Mouse (Mus musculus): ENCODE data around the gene Fn1. TPM values are rescaled to one million over a fixed set of nuclear protein-coding genes. Genes with fewer than 3 reads are reported as not detected.

The Fn1 gene
- polyA plus RNA-seq, 1 experiment = 3,197 TPM

DNA sequence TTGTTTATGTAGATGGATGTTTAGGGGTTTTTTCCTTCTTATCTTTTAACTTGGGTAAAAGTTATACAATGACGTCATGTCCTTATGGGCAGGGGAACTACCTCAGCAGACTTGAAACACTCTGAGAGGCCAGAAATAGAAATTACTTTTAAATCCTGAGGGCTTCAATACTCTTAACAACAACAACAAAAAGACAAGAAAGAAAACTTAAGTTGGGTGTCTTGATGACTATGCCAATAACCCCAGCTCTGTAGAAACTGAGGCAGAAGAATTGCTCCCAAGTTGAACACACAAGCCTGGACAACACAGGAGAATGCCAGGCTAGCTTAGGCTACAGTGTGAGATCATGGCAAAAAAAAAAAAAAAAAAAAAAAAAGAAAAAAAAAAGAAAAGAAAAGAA lies 1.2 kb downstream of the Fn1 start:
- H3K4me3 ChIP-seq (ENCODE audit: insufficient read depth, low read length) = peak overlapping the region; percentile 87
- H3K4me1 ChIP-seq (ENCODE audit: control insufficient read depth, insufficient read depth, low read length) = peaks cover 7% of the 10 kb centered on the region; the same call in 1 of the 2 replicates
- TF ChIP-seq POLR2A (IDR thresholded peaks at IDR 0.05; ENCODE audit: low read depth, low read length) (no peak), CTCF (IDR thresholded peaks at IDR 0.05; ENCODE audit: borderline replicate concordance, insufficient read depth, low read length) (no peak)
- H3K27ac ChIP-seq (ENCODE audit: insufficient read depth, low read length) = peak overlapping the region; percentile 92

DNA sequence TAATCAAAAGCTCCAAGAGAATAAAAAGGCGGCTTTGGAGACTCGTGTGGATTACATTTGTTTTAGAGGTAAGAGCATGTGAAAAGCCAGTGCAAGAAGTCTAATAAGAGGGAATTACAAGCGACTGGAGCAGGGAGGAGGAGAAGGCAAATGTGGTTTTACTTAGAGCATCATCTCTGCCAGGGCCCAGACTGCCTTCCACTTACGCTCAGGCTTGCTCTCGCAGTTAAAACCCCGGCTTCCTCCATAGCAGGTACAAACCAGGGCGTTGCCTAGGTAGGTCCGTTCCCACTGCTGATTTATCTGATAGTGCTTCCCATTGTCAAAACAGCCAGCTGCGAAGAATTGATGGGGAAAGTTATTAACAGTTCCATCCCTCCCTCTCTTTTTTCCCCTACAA lies 1.7 kb downstream of the Fn1 start:
- H3K27ac ChIP-seq (ENCODE audit: insufficient read depth, low read length) = peak overlapping the region; percentile 92
- peak overlapping the region; percentile 87 for H3K4me3 ChIP-seq (ENCODE audit: insufficient read depth, low read length)
- peak; percentile 60 for TF ChIP-seq POLR2A (IDR thresholded peaks at IDR 0.05; ENCODE audit: low read depth, low read length)
- TF ChIP-seq CTCF (IDR thresholded peaks at IDR 0.05; ENCODE audit: borderline replicate concordance, insufficient read depth, low read length) = no peak
- peaks cover 7% of the 10 kb centered on the region; the same call in 1 of the 2 replicates for H3K4me1 ChIP-seq (ENCODE audit: control insufficient read depth, insufficient read depth, low read length)

DNA sequence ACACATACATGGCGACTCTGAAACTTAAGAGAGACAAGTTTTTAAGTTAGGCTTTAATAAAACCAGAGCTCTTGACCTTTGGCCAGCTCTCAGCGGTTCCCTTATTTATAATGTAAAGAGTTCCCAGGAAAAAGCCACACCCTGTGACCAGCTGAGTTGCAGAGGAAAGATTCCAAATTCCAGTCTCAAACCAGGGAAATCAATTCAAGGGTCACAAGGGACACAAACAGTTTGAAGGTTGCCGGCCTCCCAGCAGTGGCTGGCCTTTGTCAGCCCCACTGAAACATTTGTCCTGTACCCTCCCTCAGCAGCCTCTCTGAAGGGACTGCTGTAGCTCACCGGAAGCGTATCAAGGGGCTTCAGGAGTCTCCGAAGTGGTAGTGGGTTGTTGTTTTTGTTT lies 2.3 kb downstream of the Fn1 start:
- H3K4me1 ChIP-seq (ENCODE audit: control insufficient read depth, insufficient read depth, low read length) = peaks cover 7% of the 10 kb centered on the region; the same call in 1 of the 2 replicates
- TF ChIP-seq CTCF (IDR thresholded peaks at IDR 0.05; ENCODE audit: borderline replicate concordance, insufficient read depth, low read length) (no peak), POLR2A (IDR thresholded peaks at IDR 0.05; ENCODE audit: low read depth, low read length) (no peak; the same call in 1 of the 2 replicates)
- H3K4me3 ChIP-seq (ENCODE audit: insufficient read depth, low read length) = peak overlapping the region; percentile 87
- peak overlapping the region; percentile 92 for H3K27ac ChIP-seq (ENCODE audit: insufficient read depth, low read length)

DNA sequence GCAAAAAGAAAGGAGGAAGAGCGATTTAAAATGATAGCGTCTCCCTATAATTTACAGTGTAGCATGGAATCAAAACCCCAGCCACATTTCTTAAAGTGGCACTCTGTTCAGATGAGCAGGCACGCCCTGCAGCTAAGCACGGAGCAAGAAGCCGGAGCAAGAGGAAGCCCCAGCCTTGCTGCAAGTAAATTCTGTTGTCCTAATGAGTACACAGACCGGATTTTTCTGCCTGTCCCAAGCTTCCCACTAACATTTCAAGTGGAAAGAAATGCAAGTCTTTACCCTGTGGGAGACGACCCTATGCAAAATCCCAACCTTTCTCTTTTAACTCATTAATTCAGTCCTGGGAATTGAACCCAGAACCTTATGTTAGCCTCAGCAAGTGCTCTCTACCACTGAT lies 4.8 kb downstream of the Fn1 start:
- Histone ChIP-seq H3K27ac (ENCODE audit: insufficient read depth, low read length) (no peak overlapping the region), H3K4me1 (ENCODE audit: control insufficient read depth, insufficient read depth, low read length) (peaks cover 5% of the 10 kb centered on the region; the same call in 1 of the 2 replicates), H3K4me3 (ENCODE audit: insufficient read depth, low read length) (peak overlapping the region; percentile 5; the same call in 1 of the 2 replicates)
- TF ChIP-seq POLR2A (IDR thresholded peaks at IDR 0.05; ENCODE audit: low read depth, low read length) (no peak), CTCF (IDR thresholded peaks at IDR 0.05; ENCODE audit: borderline replicate concordance, insufficient read depth, low read length) (no peak)

DNA sequence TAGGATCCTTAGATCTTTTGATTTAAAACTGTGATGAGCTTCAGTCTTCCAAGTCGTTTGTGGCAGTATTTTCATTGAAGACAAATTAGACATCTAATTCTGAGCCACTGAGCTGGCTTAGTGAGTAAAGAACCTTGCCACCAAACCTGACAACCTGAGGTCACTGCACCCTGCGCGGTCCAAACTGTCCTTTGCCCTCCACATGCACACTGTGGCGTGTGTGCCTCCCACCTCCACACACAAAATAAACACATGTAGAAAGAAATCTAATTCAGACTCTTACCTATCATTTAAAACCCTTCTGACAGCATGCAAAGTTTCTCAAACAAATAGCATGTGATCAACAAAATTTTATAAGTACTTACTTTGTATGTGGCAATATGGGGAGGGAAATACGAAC lies 6.2 kb downstream of the Fn1 start:
- peaks cover 5% of the 10 kb centered on the region; the same call in 1 of the 2 replicates for H3K4me1 ChIP-seq (ENCODE audit: control insufficient read depth, insufficient read depth, low read length)
- TF ChIP-seq CTCF (IDR thresholded peaks at IDR 0.05; ENCODE audit: borderline replicate concordance, insufficient read depth, low read length) = no peak
- no peak for TF ChIP-seq POLR2A (IDR thresholded peaks at IDR 0.05; ENCODE audit: low read depth, low read length)
- no peak overlapping the region for H3K27ac ChIP-seq (ENCODE audit: insufficient read depth, low read length)
- H3K4me3 ChIP-seq (ENCODE audit: insufficient read depth, low read length) = no peak overlapping the region

DNA sequence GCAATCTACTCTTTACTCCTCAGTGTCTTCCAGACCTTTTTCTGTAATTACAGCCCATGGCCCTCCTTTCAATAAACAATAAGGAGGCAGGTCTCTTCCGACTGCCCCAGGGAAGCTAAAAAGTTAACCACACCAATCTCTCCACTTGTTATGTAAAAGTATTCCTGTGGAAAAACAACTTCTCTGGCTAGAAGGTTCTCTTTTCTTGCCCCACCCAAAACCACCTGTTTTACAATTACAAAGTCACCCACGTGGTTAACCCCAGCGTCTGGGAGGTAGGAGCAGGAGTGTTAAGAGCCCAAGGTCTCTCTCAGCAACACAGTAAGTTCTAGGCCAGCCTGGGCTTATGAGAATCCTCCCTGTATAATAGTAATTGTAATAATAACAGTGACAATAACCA lies 7.0 kb downstream of the Fn1 start:
- no peak overlapping the region for H3K4me3 ChIP-seq (ENCODE audit: insufficient read depth, low read length)
- H3K4me1 ChIP-seq (ENCODE audit: control insufficient read depth, insufficient read depth, low read length) = peaks cover 5% of the 10 kb centered on the region; the same call in 1 of the 2 replicates
- no peak overlapping the region for H3K27ac ChIP-seq (ENCODE audit: insufficient read depth, low read length)
- TF ChIP-seq CTCF (IDR thresholded peaks at IDR 0.05; ENCODE audit: borderline replicate concordance, insufficient read depth, low read length) = no peak
- no peak for TF ChIP-seq POLR2A (IDR thresholded peaks at IDR 0.05; ENCODE audit: low read depth, low read length)

DNA sequence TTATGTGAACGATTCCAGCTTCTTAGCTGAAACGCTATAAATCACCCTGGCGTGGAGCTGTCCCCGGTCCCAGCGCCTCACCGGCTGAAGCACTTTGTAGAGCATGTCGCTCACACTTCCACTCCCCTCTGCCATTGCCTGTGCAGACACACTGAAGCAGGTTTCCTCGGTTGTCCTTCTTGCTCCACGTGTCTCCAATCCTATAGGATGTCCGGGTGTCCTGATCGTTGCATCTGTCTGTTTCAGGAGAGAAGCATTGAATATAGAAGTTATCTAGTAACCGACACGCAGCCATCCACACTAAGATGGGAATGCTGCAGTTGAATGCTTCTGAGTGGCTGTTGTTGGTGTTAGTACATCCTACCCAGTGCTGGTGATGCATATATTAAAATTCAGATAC lies 7.5 kb downstream of the Fn1 start:
- H3K4me1 ChIP-seq (ENCODE audit: control insufficient read depth, insufficient read depth, low read length) = peaks cover 5% of the 10 kb centered on the region; the same call in 1 of the 2 replicates
- TF ChIP-seq CTCF (IDR thresholded peaks at IDR 0.05; ENCODE audit: borderline replicate concordance, insufficient read depth, low read length) = no peak
- no peak for TF ChIP-seq POLR2A (IDR thresholded peaks at IDR 0.05; ENCODE audit: low read depth, low read length)
- no peak overlapping the region for H3K27ac ChIP-seq (ENCODE audit: insufficient read depth, low read length)
- no peak overlapping the region for H3K4me3 ChIP-seq (ENCODE audit: insufficient read depth, low read length)

DNA sequence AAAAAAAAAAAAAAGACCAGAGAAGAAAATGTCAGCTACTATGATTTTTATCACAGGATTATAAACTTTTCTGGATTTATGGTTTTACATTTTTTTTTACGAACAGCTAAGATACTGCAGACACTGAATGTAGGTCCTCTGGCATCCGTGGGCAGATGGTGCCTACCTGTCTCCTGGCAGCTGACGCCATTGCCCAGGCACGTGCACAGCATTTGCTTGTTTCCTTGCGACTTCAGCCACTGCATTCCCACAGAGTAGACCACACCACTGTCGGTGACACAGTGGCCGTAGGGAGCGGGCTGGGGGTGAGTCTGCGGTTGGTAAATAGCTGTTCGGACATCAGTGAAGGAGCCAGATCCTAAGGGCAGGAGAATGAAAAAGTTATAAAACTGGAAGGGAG lies 10.2 kb downstream of the Fn1 start:
- H3K27ac ChIP-seq (ENCODE audit: insufficient read depth, low read length) = no peak overlapping the region
- H3K4me1 ChIP-seq (ENCODE audit: control insufficient read depth, insufficient read depth, low read length) = peaks cover 4% of the 10 kb centered on the region; the same call in 1 of the 2 replicates
- peak; percentile 14; the same call in 1 of the 2 replicates for TF ChIP-seq CTCF (IDR thresholded peaks at IDR 0.05; ENCODE audit: borderline replicate concordance, insufficient read depth, low read length)
- no peak for TF ChIP-seq POLR2A (IDR thresholded peaks at IDR 0.05; ENCODE audit: low read depth, low read length)
- H3K4me3 ChIP-seq (ENCODE audit: insufficient read depth, low read length) = no peak overlapping the region

DNA sequence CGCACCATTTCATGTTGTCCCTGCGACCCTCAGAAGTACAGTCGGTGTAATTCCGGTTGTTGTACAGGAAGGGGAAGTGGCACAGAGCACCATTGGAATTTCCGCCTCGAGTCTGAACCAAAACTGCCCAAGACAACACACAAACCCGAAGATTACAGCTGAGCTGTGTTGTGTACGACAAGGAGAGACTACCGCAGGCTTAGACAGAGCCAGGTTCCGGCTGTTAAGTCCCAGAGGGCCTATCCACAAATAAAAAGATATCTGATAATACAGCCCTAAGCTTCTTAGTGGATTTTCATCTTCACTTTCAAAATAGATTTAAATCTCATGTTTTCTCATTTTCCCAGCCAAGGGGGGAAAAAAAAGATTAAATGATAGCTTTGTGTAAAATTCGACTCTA lies 11.8 kb downstream of the Fn1 start:
- H3K4me3 ChIP-seq (ENCODE audit: insufficient read depth, low read length) = no peak overlapping the region
- H3K27ac ChIP-seq (ENCODE audit: insufficient read depth, low read length) = no peak overlapping the region
- 0 out of 2 replicates have a peak, but pooled peaks cover 4% of the 10 kb centered on the region for H3K4me1 ChIP-seq (ENCODE audit: control insufficient read depth, insufficient read depth, low read length)
- no peak for TF ChIP-seq CTCF (IDR thresholded peaks at IDR 0.05; ENCODE audit: borderline replicate concordance, insufficient read depth, low read length)
- TF ChIP-seq POLR2A (IDR thresholded peaks at IDR 0.05; ENCODE audit: low read depth, low read length) = no peak

DNA sequence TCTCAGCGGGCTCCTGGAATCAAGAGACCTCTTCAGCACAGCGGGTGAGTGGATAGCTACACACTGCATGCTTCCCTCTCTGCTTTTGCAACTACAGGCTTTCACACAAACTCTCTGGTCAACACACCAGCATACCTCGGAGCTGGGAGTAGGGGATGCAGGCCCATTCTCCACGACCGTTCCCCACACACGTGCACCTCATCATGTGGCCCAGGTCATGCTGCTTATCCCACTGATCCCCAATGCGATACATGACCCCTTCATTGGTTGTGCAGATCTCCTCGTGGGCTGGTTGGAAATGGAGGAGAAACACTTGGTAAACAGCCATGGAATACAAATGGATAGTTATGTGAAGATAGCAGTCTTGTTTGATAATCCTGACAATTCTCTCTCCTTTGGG lies 12.8 kb downstream of the Fn1 start:
- TF ChIP-seq POLR2A (IDR thresholded peaks at IDR 0.05; ENCODE audit: low read depth, low read length) (no peak), CTCF (IDR thresholded peaks at IDR 0.05; ENCODE audit: borderline replicate concordance, insufficient read depth, low read length) (no peak)
- H3K4me3 ChIP-seq (ENCODE audit: insufficient read depth, low read length) = no peak overlapping the region
- H3K27ac ChIP-seq (ENCODE audit: insufficient read depth, low read length) = no peak overlapping the region
- 0 out of 2 replicates have a peak, but pooled peaks cover 4% of the 10 kb centered on the region for H3K4me1 ChIP-seq (ENCODE audit: control insufficient read depth, insufficient read depth, low read length)
